Mouse (Mus musculus) heart, postnatal 4 days (tissue): ENCODE results near the gene Gm4707. TPM values are rescaled to one million over a fixed set of nuclear protein-coding genes. Genes with fewer than 3 reads are reported as not detected.
"Not testable (repeated sequence)": the region's sequence is repeated elsewhere in the genome, so short reads cannot be mapped to it uniquely, and the experiment has no call there.

Source experiments
- DNase-seq: peaks from one replicate; pipeline ENCODE4 v3.0.0; 2021
- total RNA-seq, 2 experiments: library from RNA; stranded (reverse); gene quantifications; 2 replicates each; pipeline ENCODE4 v1.2.3; 2021

Gene Gm4707
- total RNA-seq, 2 experiments from 2014 or later, result 1.2 to 2.9 TPM

- DNase-seq, result no peak
Measured at GRCm38 (mm10) chr17:71444126-71444525, 15.6 kb downstream of the Gm4707 start.

GRCm38 (mm10) chr17:71443273-71443672 is 16.4 kb downstream of the Gm4707 start:
- no peak for DNase-seq

GRCm38 (mm10) chr17:71422502-71422901 is 37.2 kb downstream of the Gm4707 start:
- DNase-seq, result not testable (repeated sequence)

GRCm38 (mm10) chr17:71419448-71419847 is 40.3 kb downstream of the Gm4707 start:
- not testable (repeated sequence) for DNase-seq

- DNase-seq, result no peak
Measured at GRCm38 (mm10) chr17:71417008-71417407, 42.7 kb downstream of the Gm4707 start.

Other genes starting within 250 kb of the Gm4707 start
- gene Emilin2, start 147.9 kb downstream of the Gm4707 start, total RNA-seq, result 100 to 1,000 TPM; 169 to 172 TPM
- 10 to 100 TPM; 33.8 to 36.2 TPM for gene Smchd1, start 15.4 kb upstream of the Gm4707 start, total RNA-seq
- gene Ndc80, start 66.9 kb upstream of the Gm4707 start, total RNA-seq, result 10 to 100 TPM; 21.3 to 25.3 TPM
- under 1 TPM; 0.24 to 0.32 TPM for gene Spdya, start 92.1 kb upstream of the Gm4707 start, total RNA-seq
- 10 to 100 TPM; 29.5 to 33.9 TPM for gene Wdr43, start 156.0 kb upstream of the Gm4707 start, total RNA-seq
- gene Togaram2, start 213.3 kb upstream of the Gm4707 start, total RNA-seq, result 1 to 10 TPM; 2.0 to 2.6 TPM